Comparison of ENCODE assay signal across 12 mouse cellular contexts in the genomic region with DNA sequence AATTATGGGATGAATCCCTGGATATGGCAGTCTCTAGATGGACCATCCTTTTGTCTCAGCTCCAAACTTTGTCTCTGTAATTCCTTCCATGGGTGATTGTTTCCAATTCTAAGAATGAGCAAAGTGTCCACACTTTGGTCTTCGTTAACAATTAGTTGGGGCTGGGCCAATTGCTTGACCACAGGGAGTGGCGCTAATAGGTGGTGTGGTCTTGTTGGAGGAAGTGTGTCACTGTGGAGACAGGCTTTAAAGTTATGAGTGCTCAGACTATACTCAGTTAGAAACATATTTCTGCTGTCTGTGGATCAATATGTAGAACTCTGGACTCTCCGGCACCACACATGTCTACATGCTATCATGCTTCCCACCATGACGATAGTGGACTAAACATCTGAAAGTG. TPM values are rescaled to one million over a fixed set of nuclear protein-coding genes. Genes with fewer than 3 reads are reported as not detected.
"Had no signal": no experiment of that assay in that cellular context is flagged by ENCODE, and none has a peak within 500 bp of the region (broad histone marks: within the 10 kb centered on the region; RNA-seq: fewer than 3 reads in every experiment).

No protein-coding gene starts in this region.

RNA-seq across cellular contexts. Expression of a gene that starts 1.3 kb away (rescaled TPM):
- total RNA-seq: forebrain, postnatal 0 days; gastrocnemius, adult 18-20 months; gastrocnemius, adult 2 months; gastrocnemius, adult 8-10 months; gastrocnemius, postnatal 10 days; gastrocnemius, postnatal 14 days; gastrocnemius, postnatal 25 days; gastrocnemius, postnatal 36 days; heart, adult 18-20 months; heart, adult 2 months had no signal

RNA-seq across cellular contexts. Expression of a gene that starts 56.7 kb away (rescaled TPM):
- total RNA-seq: common myeloid progenitor, adult 5-6 weeks; forebrain, postnatal 0 days; gastrocnemius, adult 18-20 months; gastrocnemius, adult 2 months; gastrocnemius, adult 8-10 months; gastrocnemius, postnatal 10 days; gastrocnemius, postnatal 14 days; gastrocnemius, postnatal 25 days; gastrocnemius, postnatal 36 days; gastrocnemius, postnatal 4 days; heart, adult 18-20 months; heart, adult 2 months had no signal
